Mouse (Mus musculus): ENCODE data around the gene Rbfox3. TPM values are rescaled to one million over a fixed set of nuclear protein-coding genes. Genes with fewer than 3 reads are reported as not detected.
A peak's percentile ranks its signal among the peaks of the same experiment; 100 is the strongest.

Rbfox3 gene
- polyA plus RNA-seq, 1 experiment from 2014 or later: 0.29 TPM

GRCm38 (mm10) chr11:118629718-118630117 is 281.7 kb downstream of the Rbfox3 start:
- H3K4me1 ChIP-seq: no peaks in the 10 kb centered on the region
- no peak overlapping the region for H3K9ac ChIP-seq
- no peak overlapping the region for H3K27ac ChIP-seq
- no peaks in the 10 kb centered on the region for H3K27me3 ChIP-seq
- no peak overlapping the region for H3K4me3 ChIP-seq
- H3K9me3 ChIP-seq: no peaks in the 10 kb centered on the region
- 89% methylated on average over 1 of the region's 1 CpGs for WGBS
- ATAC-seq (ENCODE audit: borderline replicate concordance, extremely low read depth, low FRiP score, low TSS enrichment): no peak
- H3K36me3 ChIP-seq: no peaks in the 10 kb centered on the region
- no peak overlapping the region for H3K4me2 ChIP-seq

DNA sequence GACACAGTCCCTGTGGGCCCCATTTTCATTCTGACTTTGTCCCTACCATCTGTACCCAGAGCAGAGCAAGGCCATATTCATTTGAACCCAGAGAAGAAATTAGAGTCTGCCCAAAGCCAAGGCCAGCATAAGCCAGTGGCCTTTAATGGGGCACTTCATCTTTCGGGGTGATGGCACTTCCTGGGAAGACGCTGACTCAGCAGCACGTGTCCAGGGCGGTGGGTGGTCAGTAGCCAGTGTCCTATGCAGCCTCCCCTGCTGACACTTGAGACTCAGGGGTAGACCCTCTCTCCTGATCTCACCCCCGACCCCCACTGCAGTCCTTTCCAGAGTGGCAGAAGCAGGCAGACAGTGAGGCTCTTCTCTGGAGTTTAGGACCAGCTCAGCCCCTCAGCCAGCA is 283.9 kb downstream of the Rbfox3 start:
- no peak overlapping the region for H3K4me2 ChIP-seq
- ATAC-seq (ENCODE audit: borderline replicate concordance, extremely low read depth, low FRiP score, low TSS enrichment): no peak
- WGBS: 53% methylated on average over 5 of the region's 5 CpGs
- no peaks in the 10 kb centered on the region for H3K9me3 ChIP-seq
- H3K27ac ChIP-seq: no peak overlapping the region
- H3K36me3 ChIP-seq: no peaks in the 10 kb centered on the region
- no peaks in the 10 kb centered on the region for H3K4me1 ChIP-seq
- H3K4me3 ChIP-seq: no peak overlapping the region
- H3K27me3 ChIP-seq: no peaks in the 10 kb centered on the region
- no peak overlapping the region for H3K9ac ChIP-seq

- no peak for ATAC-seq (ENCODE audit: borderline replicate concordance, extremely low read depth, low FRiP score, low TSS enrichment)
- WGBS: 69% methylated on average over 4 of the region's 4 CpGs
Observed at GRCm38 (mm10) chr11:118620869-118621268, 290.5 kb downstream of the Rbfox3 start.

GRCm38 (mm10) chr11:118614126-118614525 is 297.3 kb downstream of the Rbfox3 start:
- H3K4me2 ChIP-seq: no peak overlapping the region
- H3K27me3 ChIP-seq: peaks cover 14% of the 10 kb centered on the region
- 71% methylated on average over 4 of the region's 4 CpGs for WGBS
- no peak overlapping the region for H3K9ac ChIP-seq
- no peak for ATAC-seq (ENCODE audit: borderline replicate concordance, extremely low read depth, low FRiP score, low TSS enrichment)
- H3K4me1 ChIP-seq: no peaks in the 10 kb centered on the region
- H3K36me3 ChIP-seq: no peaks in the 10 kb centered on the region
- no peaks in the 10 kb centered on the region for H3K9me3 ChIP-seq
- no peak overlapping the region for H3K4me3 ChIP-seq
- no peak overlapping the region for H3K27ac ChIP-seq

More at GRCm38 (mm10) chr11:118620869-118621268, 290.5 kb downstream of the Rbfox3 start:
- no peaks in the 10 kb centered on the region for H3K27me3 ChIP-seq
- no peak overlapping the region for H3K27ac ChIP-seq
- no peak overlapping the region for H3K9ac ChIP-seq
- H3K4me3 ChIP-seq: no peak overlapping the region
- H3K36me3 ChIP-seq: no peaks in the 10 kb centered on the region
- no peaks in the 10 kb centered on the region for H3K9me3 ChIP-seq
- no peak overlapping the region for H3K4me2 ChIP-seq
- no peaks in the 10 kb centered on the region for H3K4me1 ChIP-seq

DNA sequence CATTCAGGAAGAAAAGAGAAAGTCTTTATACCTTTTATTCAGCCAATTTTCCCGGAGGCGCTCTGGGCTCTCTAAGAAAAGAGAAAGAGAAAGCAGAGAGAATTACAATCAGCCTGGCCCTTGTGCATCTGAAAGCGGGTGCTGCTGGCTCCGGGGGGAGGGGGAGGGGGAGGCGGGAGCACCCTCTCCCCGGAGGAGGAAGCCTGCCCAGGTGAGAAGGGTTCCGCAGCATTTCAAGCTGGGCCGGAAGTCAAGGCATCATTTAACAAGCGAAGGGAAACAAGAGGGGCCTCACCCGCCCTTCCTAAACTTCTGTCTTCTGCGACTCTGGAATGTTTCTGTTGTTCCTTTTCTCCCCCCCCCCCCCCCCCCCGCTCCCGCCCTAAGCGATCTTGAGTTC is 301.3 kb downstream of the Rbfox3 start:
- ATAC-seq (ENCODE audit: borderline replicate concordance, extremely low read depth, low FRiP score, low TSS enrichment): no peak
- WGBS: 1% methylated on average over 10 of the region's 14 CpGs
- Histone ChIP-seq H3K4me1 (no peaks in the 10 kb centered on the region), H3K4me3 (no peak overlapping the region), H3K27ac (no peak overlapping the region), H3K4me2 (no peak overlapping the region), H3K9me3 (no peaks in the 10 kb centered on the region), H3K27me3 (peaks cover 17% of the 10 kb centered on the region), H3K9ac (no peak overlapping the region), H3K36me3 (no peaks in the 10 kb centered on the region)

DNA sequence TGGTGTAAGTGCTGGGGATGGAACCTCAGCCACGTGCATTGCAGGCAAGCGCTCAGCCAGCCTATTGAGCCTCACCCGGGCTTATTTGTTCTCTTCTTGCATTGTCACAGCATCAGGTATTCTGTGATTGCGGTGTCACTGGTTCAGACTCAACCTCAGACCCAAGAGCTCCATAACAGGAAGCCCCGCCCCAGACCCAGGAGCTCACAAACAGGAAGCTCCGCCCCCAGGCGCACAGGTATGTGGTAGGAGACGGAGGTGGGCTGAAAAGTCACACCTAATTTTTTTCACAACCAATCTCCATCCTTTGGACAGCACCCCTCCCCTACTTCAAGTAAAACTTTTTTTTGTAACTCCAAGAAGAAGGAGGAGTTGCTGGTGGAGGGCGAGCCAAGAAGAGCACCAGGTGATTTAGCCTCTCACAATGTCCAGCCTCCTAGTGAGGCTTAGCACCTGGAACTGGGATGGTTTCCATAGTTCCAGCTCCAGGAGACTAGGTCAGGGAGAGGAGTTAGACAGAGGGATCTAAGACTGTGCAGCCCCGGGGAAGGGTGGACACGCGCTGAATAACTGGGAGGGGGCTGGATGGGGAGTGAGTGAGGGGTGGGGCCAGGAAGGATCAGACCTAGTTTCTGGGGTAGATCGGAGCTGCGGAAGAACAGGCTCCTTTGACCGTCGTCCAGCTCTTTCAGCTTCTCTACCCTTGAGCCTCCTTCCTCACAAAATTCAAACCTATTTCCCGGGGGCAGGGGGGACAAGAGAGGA is 302.0 kb downstream of the Rbfox3 start:
- Histone ChIP-seq H3K9me3 (no peaks in the 10 kb centered on the region), H3K4me2 (no peak overlapping the region), H3K4me1 (no peaks in the 10 kb centered on the region), H3K27me3 (peaks cover 17% of the 10 kb centered on the region), H3K9ac (no peak overlapping the region), H3K36me3 (no peaks in the 10 kb centered on the region), H3K27ac (no peak overlapping the region), H3K4me3 (no peak overlapping the region)
- ATAC-seq (ENCODE audit: borderline replicate concordance, extremely low read depth, low FRiP score, low TSS enrichment): no peak
- 8% methylated on average over 17 of the region's 17 CpGs for WGBS

DNA sequence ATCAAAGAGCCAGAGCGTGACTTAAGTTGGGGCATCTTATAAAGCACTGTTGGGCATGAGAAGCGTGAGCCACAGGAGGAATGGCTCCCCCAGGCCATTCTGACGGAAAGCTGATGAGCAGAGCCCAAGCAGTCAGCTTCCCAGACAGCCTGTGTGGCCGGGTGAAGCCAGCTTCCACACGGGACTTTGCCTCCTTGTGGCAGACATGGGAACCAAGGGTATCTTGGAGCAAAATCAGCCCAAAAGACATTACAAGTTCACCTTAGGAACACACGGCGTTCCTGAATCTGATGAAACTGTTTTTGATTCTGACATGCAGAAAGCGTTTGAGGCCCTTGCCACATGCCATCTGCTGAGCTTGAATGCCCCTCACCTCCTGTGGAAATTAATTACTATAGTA is 303.5 kb downstream of the Rbfox3 start:
- no peak overlapping the region for H3K4me2 ChIP-seq
- H3K9me3 ChIP-seq: no peaks in the 10 kb centered on the region
- no peak overlapping the region for H3K9ac ChIP-seq
- H3K27ac ChIP-seq: no peak overlapping the region
- H3K36me3 ChIP-seq: no peaks in the 10 kb centered on the region
- no peaks in the 10 kb centered on the region for H3K4me1 ChIP-seq
- H3K27me3 ChIP-seq: peaks cover 17% of the 10 kb centered on the region
- no peak for ATAC-seq (ENCODE audit: borderline replicate concordance, extremely low read depth, low FRiP score, low TSS enrichment)
- 39% methylated on average over 8 of the region's 8 CpGs for WGBS
- no peak overlapping the region for H3K4me3 ChIP-seq

DNA sequence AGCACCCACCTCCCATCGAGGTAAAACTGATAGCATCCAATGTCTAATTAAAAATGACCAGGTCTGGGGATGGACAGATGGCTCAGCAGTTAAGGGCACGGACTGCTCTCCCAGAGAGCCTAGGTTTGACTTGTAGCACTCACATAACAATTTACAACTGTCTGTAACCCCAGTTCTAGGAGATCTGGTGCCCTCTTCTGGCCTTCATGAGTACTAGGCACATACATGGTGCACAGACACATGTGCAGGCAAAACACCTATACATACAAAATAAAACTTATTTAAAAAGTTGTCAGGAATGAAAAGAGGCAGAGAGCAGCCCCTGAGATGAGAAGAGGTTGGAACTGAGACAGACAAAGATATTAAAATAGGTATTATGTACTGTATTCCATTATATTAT is 305.8 kb downstream of the Rbfox3 start:
- 72% methylated on average over 2 of the region's 2 CpGs for WGBS
- Histone ChIP-seq H3K4me2 (no peak overlapping the region), H3K4me3 (no peak overlapping the region), H3K27ac (no peak overlapping the region), H3K27me3 (peaks cover 13% of the 10 kb centered on the region), H3K9me3 (no peaks in the 10 kb centered on the region), H3K9ac (no peak overlapping the region), H3K4me1 (no peaks in the 10 kb centered on the region), H3K36me3 (no peaks in the 10 kb centered on the region)
- no peak for ATAC-seq (ENCODE audit: borderline replicate concordance, extremely low read depth, low FRiP score, low TSS enrichment)

DNA sequence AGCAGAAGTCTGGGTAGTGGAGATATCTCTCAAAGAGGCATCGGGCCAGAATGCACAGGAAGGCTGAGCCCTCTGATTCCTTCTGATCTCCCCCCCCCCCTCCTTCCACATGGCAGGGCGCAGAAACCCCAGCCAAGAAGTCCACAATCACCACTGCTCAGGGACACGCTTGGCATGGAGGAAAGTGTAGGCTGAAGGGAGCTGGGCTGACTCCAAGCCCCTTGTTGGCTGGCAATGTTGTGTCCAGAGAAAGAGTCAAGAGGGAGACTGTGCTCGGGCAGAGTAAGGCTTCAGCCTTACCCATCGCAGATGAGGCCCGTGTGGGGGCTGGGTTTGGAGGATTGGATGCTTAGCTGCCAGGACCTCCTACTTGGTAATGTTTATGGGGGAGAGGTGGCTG is 307.2 kb downstream of the Rbfox3 start:
- H3K9me3 ChIP-seq: no peaks in the 10 kb centered on the region
- ATAC-seq (ENCODE audit: borderline replicate concordance, extremely low read depth, low FRiP score, low TSS enrichment): no peak
- no peak overlapping the region for H3K4me3 ChIP-seq
- peaks cover 4% of the 10 kb centered on the region; the same call in 1 of the 2 replicates for H3K27me3 ChIP-seq
- H3K4me1 ChIP-seq: no peaks in the 10 kb centered on the region
- H3K9ac ChIP-seq: no peak overlapping the region
- H3K4me2 ChIP-seq: no peak overlapping the region
- no peaks in the 10 kb centered on the region for H3K36me3 ChIP-seq
- H3K27ac ChIP-seq: no peak overlapping the region
- WGBS: 57% methylated on average over 6 of the region's 6 CpGs

GRCm38 (mm10) chr11:118603126-118603525 is 308.3 kb downstream of the Rbfox3 start:
- H3K9me3 ChIP-seq: no peaks in the 10 kb centered on the region
- H3K27ac ChIP-seq: no peak overlapping the region
- H3K4me1 ChIP-seq: no peaks in the 10 kb centered on the region
- H3K9ac ChIP-seq: no peak overlapping the region
- 0 out of 2 replicates have a peak, but pooled peaks have one; percentile 27 for ATAC-seq (ENCODE audit: borderline replicate concordance, extremely low read depth, low FRiP score, low TSS enrichment)
- no peaks in the 10 kb centered on the region for H3K36me3 ChIP-seq
- H3K4me3 ChIP-seq: no peak overlapping the region
- 2% methylated on average over 10 of the region's 10 CpGs for WGBS
- peaks cover 4% of the 10 kb centered on the region; the same call in 1 of the 2 replicates for H3K27me3 ChIP-seq
- no peak overlapping the region for H3K4me2 ChIP-seq

GRCm38 (mm10) chr11:118601484-118601883 is 309.9 kb downstream of the Rbfox3 start:
- WGBS: 69% methylated on average over 9 of the region's 9 CpGs
- ATAC-seq (ENCODE audit: borderline replicate concordance, extremely low read depth, low FRiP score, low TSS enrichment): no peak
- Histone ChIP-seq H3K36me3 (no peaks in the 10 kb centered on the region), H3K27me3 (peaks cover 4% of the 10 kb centered on the region; the same call in 1 of the 2 replicates), H3K27ac (no peak overlapping the region), H3K4me1 (no peaks in the 10 kb centered on the region), H3K4me3 (no peak overlapping the region), H3K9me3 (no peaks in the 10 kb centered on the region), H3K9ac (no peak overlapping the region), H3K4me2 (no peak overlapping the region)

DNA sequence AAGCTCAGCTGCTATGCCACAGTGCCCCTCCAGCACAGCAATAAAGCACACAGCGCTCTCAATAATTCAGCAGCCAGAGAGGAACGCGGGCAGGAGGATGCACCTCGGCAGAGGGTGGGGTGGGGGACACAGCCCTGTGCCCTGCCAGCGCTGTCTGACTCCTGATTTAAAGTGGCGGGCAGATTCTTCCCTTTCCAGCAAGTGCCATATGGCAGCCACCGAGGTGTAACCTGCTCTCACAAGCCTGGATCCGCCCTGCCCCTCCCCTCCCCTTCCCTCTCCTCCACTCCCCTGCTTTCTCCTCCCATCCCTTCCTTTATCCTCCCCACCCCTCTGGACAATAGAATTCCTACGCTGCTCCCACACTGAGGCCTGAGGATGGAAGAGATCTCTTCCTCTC is 311.2 kb downstream of the Rbfox3 start:
- Histone ChIP-seq H3K9me3 (no peaks in the 10 kb centered on the region), H3K27ac (no peak overlapping the region), H3K27me3 (peaks cover 4% of the 10 kb centered on the region; the same call in 1 of the 2 replicates), H3K4me3 (no peak overlapping the region), H3K36me3 (no peaks in the 10 kb centered on the region), H3K9ac (no peak overlapping the region), H3K4me1 (no peaks in the 10 kb centered on the region), H3K4me2 (no peak overlapping the region)
- 6% methylated on average over 9 of the region's 9 CpGs for WGBS
- no peak for ATAC-seq (ENCODE audit: borderline replicate concordance, extremely low read depth, low FRiP score, low TSS enrichment)
